Mouse (Mus musculus): ENCODE measurements around the gene St6galnac3. TPM values are rescaled to one million over a fixed set of nuclear protein-coding genes. Genes with fewer than 3 reads are reported as not detected.

Gene St6galnac3
- polyA plus RNA-seq, 1 experiment from 2014 or later: 23.5 TPM

DNA sequence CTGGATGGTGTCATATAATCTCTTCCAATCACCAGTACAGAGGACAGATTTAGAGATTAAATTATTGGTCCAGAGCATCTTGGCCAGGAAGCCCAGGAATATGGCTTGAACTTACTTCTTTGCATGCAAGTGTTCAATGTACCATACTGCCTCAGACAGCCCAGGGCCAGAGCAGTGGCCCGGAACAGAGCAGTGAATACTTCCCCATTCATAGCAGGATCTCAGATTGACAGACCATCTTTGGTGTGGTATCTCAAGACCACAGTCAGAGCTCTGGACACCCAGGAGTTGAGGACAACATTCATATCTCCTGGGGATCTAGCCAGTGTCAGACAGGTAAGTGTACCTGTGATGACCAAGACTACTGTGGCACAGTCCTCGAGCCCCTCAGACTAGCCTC is 476.1 kb downstream of the St6galnac3 start:
- Histone ChIP-seq H3K27ac (replicated peaks) (no peak overlapping the region), H3K27me3 (replicated peaks) (no peaks in the 10 kb centered on the region), H3K4me3 (replicated peaks) (no peak overlapping the region), H3K9me3 (replicated peaks) (no peaks in the 10 kb centered on the region), H3K4me2 (no peak overlapping the region), H3K36me3 (no peaks in the 10 kb centered on the region), H3K4me1 (no peaks in the 10 kb centered on the region), H3K9ac (replicated peaks) (no peak overlapping the region)
- WGBS: 89% methylated on average over 2 of the region's 2 CpGs
- ATAC-seq (ENCODE audit: low FRiP score): no peak

DNA sequence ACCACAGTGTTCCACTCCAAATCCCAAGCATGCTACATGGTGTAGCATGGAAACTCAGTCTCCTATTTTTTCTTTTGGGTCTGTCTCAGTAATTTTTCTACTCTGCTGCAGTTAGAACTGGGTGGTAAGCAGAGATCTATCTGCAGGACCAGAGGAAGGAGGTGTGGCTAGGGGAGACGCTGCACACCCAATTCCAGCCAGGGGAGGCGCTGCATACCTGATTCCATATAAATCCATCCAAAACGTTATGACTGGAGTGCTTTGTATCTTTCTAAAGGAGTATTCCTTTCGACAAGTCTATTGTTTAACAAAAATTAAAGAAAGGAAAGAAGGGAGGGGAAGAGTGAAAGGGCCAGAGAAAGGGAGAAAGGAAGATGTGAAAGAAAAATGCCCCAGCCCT is 476.9 kb downstream of the St6galnac3 start:
- Histone ChIP-seq H3K36me3 (no peaks in the 10 kb centered on the region), H3K9ac (replicated peaks) (no peak overlapping the region), H3K4me1 (no peaks in the 10 kb centered on the region), H3K27me3 (replicated peaks) (no peaks in the 10 kb centered on the region), H3K4me2 (no peak overlapping the region), H3K9me3 (replicated peaks) (no peaks in the 10 kb centered on the region), H3K4me3 (replicated peaks) (no peak overlapping the region), H3K27ac (replicated peaks) (no peak overlapping the region)
- WGBS: 52% methylated on average over 4 of the region's 4 CpGs
- no peak for ATAC-seq (ENCODE audit: low FRiP score)

DNA sequence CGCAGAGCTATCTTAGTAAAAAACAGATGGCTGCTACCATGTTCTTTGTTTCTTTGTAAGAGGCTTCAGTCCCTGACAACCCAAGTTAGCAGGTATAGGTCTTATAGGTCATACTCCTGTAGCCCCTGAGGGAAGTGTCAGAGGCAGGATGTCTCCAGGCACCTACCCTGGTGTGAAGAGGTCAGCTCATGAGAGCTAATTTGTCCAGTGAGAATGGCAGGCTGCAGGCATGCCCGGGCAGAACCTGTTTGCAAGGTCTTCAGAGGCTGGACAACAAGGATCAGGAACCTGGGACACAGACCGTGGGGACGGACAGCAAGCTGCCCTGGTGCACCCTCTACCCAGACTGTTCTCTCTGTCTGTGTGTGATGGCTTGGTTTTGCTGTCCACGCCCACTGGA is 482.4 kb downstream of the St6galnac3 start:
- no peak for ATAC-seq (ENCODE audit: low FRiP score)
- Histone ChIP-seq H3K27ac (replicated peaks) (no peak overlapping the region), H3K27me3 (replicated peaks) (no peaks in the 10 kb centered on the region), H3K9ac (replicated peaks) (no peak overlapping the region), H3K36me3 (no peaks in the 10 kb centered on the region), H3K9me3 (replicated peaks) (no peaks in the 10 kb centered on the region), H3K4me1 (peaks cover 8% of the 10 kb centered on the region; the same call in 1 of the 2 replicates), H3K4me3 (replicated peaks) (no peak overlapping the region), H3K4me2 (no peak overlapping the region)
- 79% methylated on average over 5 of the region's 5 CpGs for WGBS

DNA sequence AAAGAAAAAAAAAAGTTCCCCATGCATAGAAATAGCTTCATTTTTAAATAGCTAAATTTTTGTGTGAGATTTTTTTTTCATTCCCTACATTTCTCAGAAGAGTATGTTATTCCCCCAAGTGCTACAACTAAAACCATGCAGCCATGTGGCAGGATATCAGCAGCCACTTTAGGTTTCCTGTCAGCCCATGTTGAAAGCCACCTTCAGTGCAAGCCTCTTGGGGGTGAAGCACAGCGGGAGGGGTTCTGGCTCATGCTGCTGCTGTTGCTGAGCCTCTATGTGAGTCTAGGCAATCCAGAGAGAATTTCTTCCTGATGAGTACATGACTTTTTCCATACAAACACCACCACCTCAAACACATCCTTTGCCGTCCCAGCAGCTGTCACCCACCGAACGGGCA is 483.8 kb downstream of the St6galnac3 start:
- H3K27me3 ChIP-seq (replicated peaks): no peaks in the 10 kb centered on the region
- WGBS: 82% methylated on average over 4 of the region's 4 CpGs
- H3K4me1 ChIP-seq: peaks cover 8% of the 10 kb centered on the region; the same call in 1 of the 2 replicates
- H3K4me3 ChIP-seq (replicated peaks): no peak overlapping the region
- H3K36me3 ChIP-seq: no peaks in the 10 kb centered on the region
- H3K9me3 ChIP-seq (replicated peaks): no peaks in the 10 kb centered on the region
- no peak overlapping the region for H3K9ac ChIP-seq (replicated peaks)
- H3K27ac ChIP-seq (replicated peaks): no peak overlapping the region
- no peak overlapping the region for H3K4me2 ChIP-seq
- ATAC-seq (ENCODE audit: low FRiP score): no peak

DNA sequence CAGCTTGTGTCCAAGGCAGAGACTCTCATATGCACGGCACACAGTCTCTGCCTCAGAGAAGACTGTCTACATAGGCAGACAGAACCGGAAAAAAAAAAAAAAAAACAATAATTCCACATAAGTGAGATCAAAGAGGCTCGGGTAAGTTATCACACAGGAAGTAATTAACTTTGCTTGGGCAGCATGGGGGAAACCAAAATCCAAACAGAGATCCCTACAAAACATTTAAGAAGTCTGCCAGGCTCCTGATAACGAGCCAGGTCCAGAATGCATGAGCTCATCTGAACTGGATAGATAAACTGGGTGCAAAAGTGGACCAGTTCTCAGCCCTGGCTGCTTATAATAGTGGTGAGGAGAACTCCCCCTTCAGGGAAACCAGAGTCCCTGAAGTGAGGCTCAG is 484.6 kb downstream of the St6galnac3 start:
- Histone ChIP-seq H3K9me3 (replicated peaks) (no peaks in the 10 kb centered on the region), H3K36me3 (no peaks in the 10 kb centered on the region), H3K9ac (replicated peaks) (no peak overlapping the region), H3K4me2 (no peak overlapping the region), H3K27ac (replicated peaks) (no peak overlapping the region), H3K4me1 (peaks cover 8% of the 10 kb centered on the region; the same call in 1 of the 2 replicates), H3K27me3 (replicated peaks) (no peaks in the 10 kb centered on the region), H3K4me3 (replicated peaks) (no peak overlapping the region)
- ATAC-seq (ENCODE audit: low FRiP score): no peak
- WGBS: 65% methylated on average over 4 of the region's 4 CpGs

DNA sequence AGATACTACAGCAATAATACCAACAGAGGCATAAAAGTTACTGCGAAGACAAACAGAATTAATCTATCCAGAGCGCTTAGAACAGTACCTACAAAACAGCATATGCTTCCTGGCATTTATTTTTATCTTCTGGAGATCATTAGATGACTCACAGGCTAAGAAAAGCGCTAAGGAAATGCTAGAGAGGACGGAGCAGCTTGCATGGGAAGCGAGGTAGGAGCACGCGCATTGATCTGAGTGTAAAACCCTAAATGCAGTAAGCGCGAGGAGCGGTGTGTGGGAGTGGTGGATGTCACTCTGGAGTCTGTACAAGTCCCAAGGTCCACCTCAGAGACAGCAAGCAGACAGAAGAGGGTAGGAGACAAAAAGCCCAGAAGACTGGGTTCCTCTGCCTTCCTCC is 486.6 kb downstream of the St6galnac3 start:
- H3K4me1 ChIP-seq: peaks cover 8% of the 10 kb centered on the region; the same call in 1 of the 2 replicates
- H3K4me3 ChIP-seq (replicated peaks): no peak overlapping the region
- H3K9ac ChIP-seq (replicated peaks): no peak overlapping the region
- no peaks in the 10 kb centered on the region for H3K27me3 ChIP-seq (replicated peaks)
- H3K36me3 ChIP-seq: no peaks in the 10 kb centered on the region
- H3K4me2 ChIP-seq: no peak overlapping the region
- H3K9me3 ChIP-seq (replicated peaks): no peaks in the 10 kb centered on the region
- H3K27ac ChIP-seq (replicated peaks): no peak overlapping the region
- WGBS: 90% methylated on average over 10 of the region's 10 CpGs
- ATAC-seq (ENCODE audit: low FRiP score): no peak

DNA sequence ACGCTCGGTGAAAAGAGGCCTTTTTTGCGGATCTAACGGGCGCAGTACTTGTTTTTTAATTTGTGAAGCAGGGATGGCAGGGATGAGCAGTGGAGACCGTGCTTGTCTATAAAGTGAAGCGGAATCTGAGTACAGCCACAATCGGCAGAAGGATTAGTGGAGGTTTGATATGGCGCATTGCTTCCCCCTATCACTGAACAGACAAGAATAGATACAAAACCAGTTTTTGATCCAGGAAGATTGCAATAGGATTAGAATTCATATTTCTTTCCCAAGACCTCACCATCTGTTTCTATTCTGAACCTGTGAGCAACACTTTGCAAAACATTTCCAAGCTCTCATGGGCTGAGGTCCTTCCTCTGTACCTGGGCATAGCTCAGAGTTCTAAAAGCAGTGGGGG is 488.7 kb downstream of the St6galnac3 start:
- Histone ChIP-seq H3K9ac (replicated peaks) (no peak overlapping the region), H3K9me3 (replicated peaks) (no peaks in the 10 kb centered on the region), H3K4me3 (replicated peaks) (no peak overlapping the region), H3K27ac (replicated peaks) (no peak overlapping the region), H3K4me1 (0 out of 2 replicates have a peak, but pooled peaks cover under 1% of the 10 kb centered on the region), H3K27me3 (replicated peaks) (no peaks in the 10 kb centered on the region), H3K4me2 (no peak overlapping the region), H3K36me3 (no peaks in the 10 kb centered on the region)
- ATAC-seq (ENCODE audit: low FRiP score): no peak
- WGBS: 85% methylated on average over 9 of the region's 9 CpGs

DNA sequence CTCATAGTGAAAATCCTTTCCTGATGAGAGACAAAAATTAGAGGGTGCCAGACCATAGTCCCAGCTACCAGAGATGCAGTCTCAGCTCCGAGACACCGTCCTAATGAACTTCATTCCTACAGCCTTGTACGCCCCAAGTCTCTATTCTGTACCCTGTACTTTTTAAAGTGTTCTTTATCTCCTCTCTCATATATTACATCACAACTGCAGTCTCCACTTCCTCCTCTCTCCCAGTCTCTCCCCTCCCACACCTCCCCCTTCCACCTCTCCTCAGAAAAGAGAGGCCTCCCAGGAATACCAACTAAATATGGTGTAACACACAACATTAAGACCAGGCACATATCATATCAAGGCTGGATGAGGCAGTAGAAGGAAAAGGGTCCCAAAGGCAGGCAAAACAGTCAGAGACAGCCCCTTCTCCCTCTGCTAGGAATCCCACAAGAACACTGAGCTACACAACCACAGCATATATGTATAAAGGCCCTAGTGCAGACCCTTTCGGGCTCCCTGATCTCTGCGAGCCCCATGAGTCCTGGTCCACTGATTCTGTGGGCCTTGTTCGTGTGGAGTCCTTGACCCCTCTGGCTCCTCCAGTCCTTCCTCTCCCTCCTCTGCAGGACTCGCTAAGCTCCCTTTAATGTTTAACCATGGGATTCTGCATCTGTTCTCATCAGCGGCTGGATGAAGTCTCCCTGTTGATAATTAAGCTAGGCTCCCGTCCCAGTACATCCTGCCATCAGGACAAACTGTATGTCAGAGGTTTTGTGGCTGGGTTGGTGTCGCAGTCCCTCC is 502.2 kb downstream of the St6galnac3 start:
- H3K36me3 ChIP-seq: no peaks in the 10 kb centered on the region
- no peak overlapping the region for H3K4me3 ChIP-seq (replicated peaks)
- no peaks in the 10 kb centered on the region for H3K27me3 ChIP-seq (replicated peaks)
- WGBS: 78% methylated on average over 10 of the region's 10 CpGs
- H3K9ac ChIP-seq (replicated peaks): no peak overlapping the region
- no peaks in the 10 kb centered on the region for H3K9me3 ChIP-seq (replicated peaks)
- H3K4me1 ChIP-seq: no peaks in the 10 kb centered on the region
- ATAC-seq (ENCODE audit: low FRiP score): no peak
- H3K4me2 ChIP-seq: no peak overlapping the region
- no peak overlapping the region for H3K27ac ChIP-seq (replicated peaks)

DNA sequence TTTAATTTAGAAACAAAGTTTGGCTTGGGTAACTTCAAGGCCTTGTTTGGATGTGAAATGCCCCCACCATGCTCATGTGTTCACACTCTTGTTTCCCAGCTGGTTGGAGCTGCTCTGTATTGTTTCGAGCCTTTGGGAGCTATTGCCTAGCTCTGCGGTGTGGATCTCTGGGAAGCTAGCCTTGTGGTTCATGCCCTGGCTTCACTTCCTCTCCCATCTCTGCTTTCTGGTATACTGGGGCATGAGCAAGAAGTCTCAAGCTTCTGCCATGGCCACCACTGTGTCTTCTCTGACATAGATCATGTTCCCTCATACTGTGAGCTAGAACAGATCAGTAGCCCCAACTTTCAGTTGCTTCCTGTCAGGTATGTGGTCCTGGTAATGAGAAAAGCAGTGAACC is 505.6 kb downstream of the St6galnac3 start:
- no peaks in the 10 kb centered on the region for H3K9me3 ChIP-seq (replicated peaks)
- WGBS: 86% methylated on average over 2 of the region's 2 CpGs
- H3K4me1 ChIP-seq: no peaks in the 10 kb centered on the region
- no peaks in the 10 kb centered on the region for H3K27me3 ChIP-seq (replicated peaks)
- H3K4me3 ChIP-seq (replicated peaks): no peak overlapping the region
- no peaks in the 10 kb centered on the region for H3K36me3 ChIP-seq
- H3K4me2 ChIP-seq: no peak overlapping the region
- H3K27ac ChIP-seq (replicated peaks): no peak overlapping the region
- no peak overlapping the region for H3K9ac ChIP-seq (replicated peaks)
- ATAC-seq (ENCODE audit: low FRiP score): no peak

DNA sequence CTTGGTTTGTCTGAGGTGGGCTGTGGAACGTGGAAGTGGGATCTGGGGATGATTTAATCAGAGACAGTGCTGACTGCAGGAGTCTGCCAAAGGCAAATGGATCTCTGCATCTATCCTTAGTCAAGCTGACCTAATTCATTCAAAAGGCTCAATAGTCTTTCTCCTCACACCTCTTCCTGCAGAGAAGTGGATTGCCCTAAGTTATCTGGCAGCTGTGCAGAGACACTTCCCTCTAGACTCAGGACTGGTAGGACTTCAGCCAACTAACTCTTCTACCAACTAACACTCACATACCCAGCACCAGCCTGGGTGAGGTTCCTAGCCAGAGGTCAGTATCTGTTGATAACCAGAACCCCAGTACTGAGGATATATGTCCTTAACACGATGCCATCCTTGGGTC is 516.8 kb downstream of the St6galnac3 start:
- no peak overlapping the region for H3K9ac ChIP-seq (replicated peaks)
- H3K4me1 ChIP-seq: peaks cover 12% of the 10 kb centered on the region; the same call in 1 of the 2 replicates
- WGBS: 60% methylated on average over 2 of the region's 2 CpGs
- no peak overlapping the region for H3K4me3 ChIP-seq (replicated peaks)
- ATAC-seq (ENCODE audit: low FRiP score): no peak
- no peaks in the 10 kb centered on the region for H3K27me3 ChIP-seq (replicated peaks)
- H3K36me3 ChIP-seq: no peaks in the 10 kb centered on the region
- H3K4me2 ChIP-seq: no peak overlapping the region
- no peak overlapping the region for H3K27ac ChIP-seq (replicated peaks)
- H3K9me3 ChIP-seq (replicated peaks): no peaks in the 10 kb centered on the region

DNA sequence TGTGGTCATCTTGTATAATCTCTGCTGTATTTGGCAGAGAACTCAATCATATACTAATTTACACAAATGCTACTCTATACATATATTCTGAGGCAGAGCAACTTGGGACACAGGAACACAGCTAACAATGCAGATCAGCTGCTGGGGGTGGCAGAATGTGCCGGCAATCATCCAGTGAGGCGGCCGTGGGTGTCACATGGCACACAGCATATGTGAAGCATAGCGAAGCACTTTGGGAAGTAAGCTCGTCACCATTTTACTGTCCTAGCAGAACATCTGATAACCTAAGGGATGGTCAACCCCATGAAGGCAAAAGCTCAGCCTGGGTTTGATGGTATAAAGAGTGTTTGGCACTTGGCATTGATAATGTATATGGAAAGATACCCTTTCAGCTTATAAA is 520.9 kb downstream of the St6galnac3 start:
- WGBS: 90% methylated on average over 5 of the region's 5 CpGs
- no peak overlapping the region for H3K27ac ChIP-seq (replicated peaks)
- no peak for ATAC-seq (ENCODE audit: low FRiP score)
- no peak overlapping the region for H3K9ac ChIP-seq (replicated peaks)
- H3K4me1 ChIP-seq: 0 out of 2 replicates have a peak, but pooled peaks cover 5% of the 10 kb centered on the region
- no peaks in the 10 kb centered on the region for H3K9me3 ChIP-seq (replicated peaks)
- H3K27me3 ChIP-seq (replicated peaks): no peaks in the 10 kb centered on the region
- H3K4me2 ChIP-seq: no peak overlapping the region
- no peaks in the 10 kb centered on the region for H3K36me3 ChIP-seq
- H3K4me3 ChIP-seq (replicated peaks): no peak overlapping the region

DNA sequence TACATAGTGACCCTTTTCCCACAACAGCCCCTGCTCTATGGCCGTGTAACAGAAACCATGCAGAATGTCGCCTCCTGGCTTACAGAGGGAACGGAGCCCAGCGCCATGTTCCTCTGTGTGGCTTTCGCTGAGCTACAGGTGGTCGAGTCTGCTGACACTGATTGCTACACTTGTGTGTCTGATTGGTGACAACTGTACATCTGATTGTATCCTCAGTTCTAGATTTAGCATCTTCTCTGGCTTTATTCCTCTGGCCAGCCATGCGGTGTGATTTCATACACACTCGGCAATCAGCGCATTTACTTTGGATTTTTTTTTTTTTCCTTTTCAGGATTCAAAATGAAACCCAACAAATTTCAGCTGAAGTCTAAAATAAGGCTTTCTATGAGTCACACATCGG is 523.1 kb downstream of the St6galnac3 start:
- H3K4me3 ChIP-seq (replicated peaks): no peak overlapping the region
- no peaks in the 10 kb centered on the region for H3K4me1 ChIP-seq
- H3K9me3 ChIP-seq (replicated peaks): no peaks in the 10 kb centered on the region
- H3K27ac ChIP-seq (replicated peaks): no peak overlapping the region
- ATAC-seq (ENCODE audit: low FRiP score): no peak
- H3K9ac ChIP-seq (replicated peaks): no peak overlapping the region
- no peak overlapping the region for H3K4me2 ChIP-seq
- no peaks in the 10 kb centered on the region for H3K36me3 ChIP-seq
- 93% methylated on average over 10 of the region's 10 CpGs for WGBS
- no peaks in the 10 kb centered on the region for H3K27me3 ChIP-seq (replicated peaks)

Measured in neural tube, embryonic 15.5 days (tissue).